Mouse (Mus musculus) midbrain, embryonic 12.5 days (tissue): Measurements from ENCODE around the gene Rps7. TPM values are rescaled to one million over a fixed set of nuclear protein-coding genes. Genes with fewer than 3 reads are reported as not detected.

ENCODE experiments used
- ATAC-seq: fragments of 200-750 bp; cut with Nextera tagmentation; 2 replicates; pipeline ENCODE4 v1.8.0; 2017; ENCODE audit warnings: low read depth, moderate TSS enrichment, moderate library complexity; ENCODE audit not compliant: low FRiP score
- H3K27ac ChIP-seq: fragments of 300-500 bp; sonication (generic); replicated peaks from 2 replicates; pipeline ENCODE4 v1.5.1; 2016; ENCODE audit warnings: mild to moderate bottlenecking
- H3K27me3 ChIP-seq: fragments of 300-500 bp; sonication (generic); 2 replicates; pipeline ENCODE4 v1.6.1; 2016; ENCODE audit warnings: mild to moderate bottlenecking
- H3K36me3 ChIP-seq: fragments of 300-500 bp; sonication (generic); 2 replicates; pipeline ENCODE4 v1.6.1; 2016
- H3K4me1 ChIP-seq: fragments of 300-500 bp; sonication (generic); 2 replicates; pipeline ENCODE4 v1.6.1; 2016
- H3K4me2 ChIP-seq: fragments of 300-500 bp; sonication (generic); replicated peaks from 2 replicates; pipeline ENCODE4 v1.6.1; 2016; ENCODE audit warnings: mild to moderate bottlenecking, moderate library complexity
- H3K4me3 ChIP-seq: fragments of 300-500 bp; sonication (generic); 2 replicates; pipeline ENCODE4 v1.5.1; 2016; ENCODE audit warnings: mild to moderate bottlenecking
- H3K9ac ChIP-seq: fragments of 300-500 bp; sonication (generic); replicated peaks from 2 replicates; pipeline ENCODE4 v1.6.1; 2016; ENCODE audit warnings: mild to moderate bottlenecking, moderate library complexity
- H3K9me3 ChIP-seq: fragments of 300-500 bp; sonication (generic); 2 replicates; pipeline ENCODE4 v1.6.1; 2016; ENCODE audit warnings: mild to moderate bottlenecking
- WGBS: fragments of 180-500 bp; shearing (Covaris S2); methylation state at CpG from one replicate; pipeline ENCODE4 v1.1.7; 2016; 5-methylcytosine and 5-hydroxymethylcytosine counted together
- microRNA-seq: library from miRNA; unstranded; fragments of <30 nt; microRNA quantifications from one replicate; pipeline ENCODE4, GENCODE M21; 2017
- polyA plus RNA-seq: library from polyadenylated mRNA; unstranded; fragments of >200 nt; fragmentation: Nextera tagmentation; extraction: Ambion mirVana; gene quantifications from 2 replicates; pipeline ENCODE4 v1.2.1, GENCODE M21; 2016

Rps7 gene
- polyA plus RNA-seq, 1 experiment from 2014 or later: 607 TPM

GRCm38 (mm10) chr12:28582423-28582822 lies 53.3 kb downstream of the Rps7 start, which contains the start of gene Allc:
Allc (minus strand) TSS chr12:28582523.
- WGBS: 91% methylated on average over 8 of the region's 8 CpGs
- Histone ChIP-seq H3K27ac (no peak within 1 kb of the TSS), H3K27me3 (no peaks in the 10 kb centered on the region), H3K36me3 (no peaks in the 10 kb centered on the region), H3K9ac (no peak within 1 kb of the TSS), H3K9me3 (no peaks in the 10 kb centered on the region), H3K4me1 (no peaks in the 10 kb centered on the region), H3K4me2 (no peak within 1 kb of the TSS), H3K4me3 (no peak within 1 kb of the TSS)
- no peak for ATAC-seq

Small RNA genes lying within 50 kb of the gene (microRNA-seq; reads per million reads assigned to microRNA genes)
- gene Mir6937: not detected

Other genes starting within 250 kb of the Rps7 start
- 0.20 TPM in 1 of 2 replicates, not detected in the other for gene Dcdc2c, start 83.6 kb downstream of the Rps7 start, polyA plus RNA-seq
- gene Allc, start 53.4 kb downstream of the Rps7 start, polyA plus RNA-seq: not detected in 2 replicates
- 0.17 TPM in 1 of 2 replicates, not detected in the other for gene Colec11, start 12.6 kb downstream of the Rps7 start, polyA plus RNA-seq
- 29.4 and 31.1 TPM in 2 replicates for gene Rnaseh1, start 13.6 kb upstream of the Rps7 start, polyA plus RNA-seq
- gene Adi1, start 39.3 kb upstream of the Rps7 start, polyA plus RNA-seq: 36.5 and 37.8 TPM in 2 replicates
- 42.1 and 45.8 TPM in 2 replicates for gene Trappc12, start 114.5 kb upstream of the Rps7 start, polyA plus RNA-seq
- gene Eipr1, start 115.8 kb upstream of the Rps7 start, polyA plus RNA-seq: 53.6 and 55.0 TPM in 2 replicates